Mouse (Mus musculus) brain, embryonic 14.5 days (tissue): Measurements from ENCODE around the gene Pgbd5. TPM values are rescaled to one million over a fixed set of nuclear protein-coding genes. Genes with fewer than 3 reads are reported as not detected.

ENCODE experiments used
- DNase-seq: peaks from one replicate; pipeline ENCODE4 v3.0.0-alpha.2; 2011; ENCODE audit warnings: low read depth
- CTCF ChIP-seq: fragments of 200-500 bp; IDR thresholded peaks from 2 replicates; pipeline ENCODE4 v1.5.1; 2012; ENCODE audit warnings: inconsistent platforms, mild to moderate bottlenecking, moderate library complexity, borderline replicate concordance; ENCODE audit not compliant: insufficient read depth, insufficient read length; ENCODE audit errors: extremely low read depth
- POLR2A ChIP-seq: fragments of 200-500 bp; IDR thresholded peaks from 2 replicates; pipeline ENCODE4 v1.6.1; 2012; ENCODE audit warnings: mild to moderate bottlenecking, inconsistent platforms, borderline replicate concordance; ENCODE audit not compliant: poor library complexity, insufficient read depth, insufficient read length, severe bottlenecking; ENCODE audit errors: extremely low read depth
- polyA plus RNA-seq: library from polyadenylated mRNA; depleted of rRNA; stranded (reverse); fragments of >200 nt; gene quantifications from 2 replicates; pipeline ENCODE4 v1.2.3, GENCODE M21; 2012

The Pgbd5 gene
- polyA plus RNA-seq, 1 experiment, result 33.4 TPM

- no peak for TF ChIP-seq CTCF
- TF ChIP-seq POLR2A, result no peak
- DNase-seq, result peak; percentile 44
These were observed 42.0 kb downstream of the Pgbd5 start for GRCm38 (mm10) chr8:124397321-124398065.

- no peak for TF ChIP-seq CTCF
- TF ChIP-seq POLR2A, result no peak
- DNase-seq, result no peak
These were observed 42.9 kb downstream of the Pgbd5 start for GRCm38 (mm10) chr8:124396531-124396930.

- TF ChIP-seq CTCF (no peak), POLR2A (no peak)
- no peak for DNase-seq
These were observed 44.1 kb downstream of the Pgbd5 start for GRCm38 (mm10) chr8:124395392-124395791.

GRCm38 (mm10) chr8:124394951-124395350 is 44.5 kb downstream of the Pgbd5 start:
- no peak for DNase-seq
- no peak for TF ChIP-seq CTCF
- no peak for TF ChIP-seq POLR2A

- DNase-seq, result no peak
- no peak for TF ChIP-seq POLR2A
- peak; percentile 41; the same call in 1 of the 2 replicates for TF ChIP-seq CTCF
These were observed 45.5 kb downstream of the Pgbd5 start for GRCm38 (mm10) chr8:124393927-124394326.

- DNase-seq, result no peak
- TF ChIP-seq CTCF, result no peak
- TF ChIP-seq POLR2A, result no peak
These were observed 46.4 kb downstream of the Pgbd5 start for GRCm38 (mm10) chr8:124393013-124393412.

GRCm38 (mm10) chr8:124392271-124393012 is 47.0 kb downstream of the Pgbd5 start:
- no peak for DNase-seq
- TF ChIP-seq POLR2A (no peak), CTCF (no peak)

- DNase-seq, result no peak
- TF ChIP-seq CTCF, result no peak
- TF ChIP-seq POLR2A, result no peak
These were observed 48.3 kb downstream of the Pgbd5 start for GRCm38 (mm10) chr8:124391191-124391590.

GRCm38 (mm10) chr8:124389495-124389894 is 50.0 kb downstream of the Pgbd5 start:
- TF ChIP-seq CTCF (no peak), POLR2A (no peak)
- DNase-seq, result no peak

- DNase-seq, result peak; percentile 86
- no peak for TF ChIP-seq CTCF
- no peak for TF ChIP-seq POLR2A
These were observed 53.1 kb downstream of the Pgbd5 start for GRCm38 (mm10) chr8:124386225-124386899.

- no peak for DNase-seq
- TF ChIP-seq CTCF, result no peak
- TF ChIP-seq POLR2A, result no peak
These were observed 55.1 kb downstream of the Pgbd5 start for GRCm38 (mm10) chr8:124384336-124384735.

GRCm38 (mm10) chr8:124382235-124382634 is 57.2 kb downstream of the Pgbd5 start:
- TF ChIP-seq CTCF, result no peak
- no peak for TF ChIP-seq POLR2A
- DNase-seq, result peak; percentile 62

GRCm38 (mm10) chr8:124379289-124379688 is 60.2 kb downstream of the Pgbd5 start:
- peak; percentile 13; the same call in 1 of the 2 replicates for TF ChIP-seq CTCF
- TF ChIP-seq POLR2A, result no peak
- DNase-seq, result no peak

- TF ChIP-seq CTCF, result no peak
- TF ChIP-seq POLR2A, result no peak
- no peak for DNase-seq
These were observed 63.1 kb downstream of the Pgbd5 start for GRCm38 (mm10) chr8:124376406-124376805.

GRCm38 (mm10) chr8:124375727-124376126 is 63.7 kb downstream of the Pgbd5 start:
- TF ChIP-seq POLR2A (no peak), CTCF (no peak)
- DNase-seq, result no peak
